ENCODE assay signal across 22 mouse cellular contexts in the genomic region with DNA sequence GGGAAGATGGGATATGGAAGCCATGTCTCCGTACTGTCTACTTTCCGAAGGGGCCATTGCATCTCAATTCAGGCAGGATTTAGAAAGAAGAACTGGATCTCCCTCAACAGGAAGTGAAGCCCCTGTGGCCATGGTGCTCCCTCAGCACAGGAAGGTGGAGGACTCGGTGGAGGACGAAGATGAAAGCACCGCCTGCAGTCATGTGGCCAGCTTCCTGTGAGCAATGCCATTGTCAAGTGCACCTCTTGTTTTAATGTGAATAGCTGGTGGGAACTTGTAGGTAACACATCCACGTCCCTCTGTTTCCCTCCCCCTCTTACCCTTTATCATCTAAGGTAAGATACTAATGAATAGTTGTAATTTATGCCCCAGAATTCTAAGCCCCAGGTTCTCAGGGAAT. TPM values are rescaled to one million over a fixed set of nuclear protein-coding genes. Genes with fewer than 3 reads are reported as not detected.
A peak's percentile ranks its signal among the peaks of the same experiment; 100 is the strongest.
DNase-seq lines count a peak whose midpoint lies in the region; ATAC-seq and TF ChIP-seq lines count a peak whose summit lies in the region.
"Had no signal": no experiment of that assay in that cellular context is flagged by ENCODE, and none has a peak within 500 bp of the region (broad histone marks: within the 10 kb centered on the region; RNA-seq: fewer than 3 reads in every experiment).

No protein-coding gene starts in this region.

- TF ChIP-seq CTCF in cerebellum, adult 2 months (IDR thresholded peaks at IDR 0.05; ENCODE audit: borderline replicate concordance, insufficient read depth, low read depth, low read length), result no peak

- H3K27me3 ChIP-seq in cerebellum, adult 2 months (ENCODE audit: control insufficient read depth, insufficient read depth, low read length), result no peaks in the 10 kb centered on the region
- H3K27me3 ChIP-seq: CH12.LX; heart, embryonic 12.5 days; neural tube, embryonic 12.5 days had no signal

- H3K27ac ChIP-seq in cerebellum, adult 2 months (ENCODE audit: insufficient read depth, low read length), result no peak overlapping the region
- H3K27ac ChIP-seq: neural tube, embryonic 12.5 days had no signal

- peak; percentile 76 for DNase-seq in CD4-positive helper T cell, adult 2 months (ENCODE audit: low read depth, low spot score)
- peak; percentile 76 for DNase-seq in T-cell, adult 2 months (ENCODE audit: low spot score)
- peak; percentile 71 for DNase-seq in thymus, postnatal 14 days
- no peak for DNase-seq in layer of hippocampus, postnatal 14 days (ENCODE audit: low spot score in 2 of 2)
- no peak for DNase-seq in right cerebral cortex, postnatal 14 days
- no peak for DNase-seq in cerebellum, adult 2 months
- DNase-seq: adrenal gland, adult 8-10 months; cerebellum, adult 18-20 months; heart, postnatal 36 days; kidney, postnatal 25 days; liver; lung, adult 18-20 months; lung, postnatal 4 days; right cerebral cortex, postnatal 25 days had no signal

- peak; percentile 41; the same call in 1 of the 2 replicates for ATAC-seq in megakaryocyte progenitor cell, adult 5-6 weeks (replicated peaks; ENCODE audit: poor library complexity)
- ATAC-seq: forebrain, embryonic 14.5 days; hindbrain, embryonic 16.5 days; midbrain, embryonic 16.5 days had no signal

- peaks cover 2% of the 10 kb centered on the region; the same call in 1 of the 2 replicates for H3K4me1 ChIP-seq in cerebellum, adult 2 months (ENCODE audit: control insufficient read depth, insufficient read depth, low read length)
- H3K4me1 ChIP-seq: neural tube, embryonic 12.5 days had no signal

- no peak for TF ChIP-seq POLR2A in cerebellum, adult 2 months (IDR thresholded peaks at IDR 0.05; ENCODE audit: borderline replicate concordance, insufficient read depth, low read length)

- WGBS in cerebellum, adult 2 months, result 87% methylated on average over 6 of the region's 6 CpGs

- no peak overlapping the region for H3K4me3 ChIP-seq in cerebellum, adult 2 months (replicated peaks; ENCODE audit: insufficient read depth, low read depth, low read length)
- H3K4me3 ChIP-seq: erythroblast, embryonic 14.5 days; heart, embryonic 12.5 days; neural tube, embryonic 12.5 days had no signal

RNA-seq across cellular contexts. Expression of a gene that starts 12.3 kb away (rescaled TPM):
- total RNA-seq in megakaryocyte progenitor cell, adult 5-6 weeks (2015), result 78.2 and 89.9 TPM in 2 replicates
- 83.3 and 99.5 TPM in 2 replicates for total RNA-seq in megakaryocyte progenitor cell, adult 5-6 weeks (2017)
- total RNA-seq in layer of hippocampus, postnatal 14 days (2021), result 10 to 100 TPM; 43.9 to 56.6 TPM
- polyA plus RNA-seq in cerebellum, adult 2 months (2012; rRNA removed), result 119 and 125 TPM in 2 replicates

RNA-seq across cellular contexts. Expression of a gene that starts 35.6 kb away (rescaled TPM):
- 22.5 and 24.1 TPM in 2 replicates for total RNA-seq in megakaryocyte progenitor cell, adult 5-6 weeks (2015)
- 17.7 and 27.9 TPM in 2 replicates for total RNA-seq in megakaryocyte progenitor cell, adult 5-6 weeks (2017)
- total RNA-seq in layer of hippocampus, postnatal 14 days (2021), result under 1 TPM; 0.35 to 0.45 TPM
- 0.71 and 0.82 TPM in 2 replicates for polyA plus RNA-seq in cerebellum, adult 2 months (2012; rRNA removed)

Comparison
In these comparisons a context has a peak if more than half of its experiments do, and no peak if none do; other contexts are left out.
1. DNase-seq: peak in CD4-positive helper T cell, adult 2 months (single experiment), T-cell, adult 2 months (single experiment) and thymus, postnatal 14 days (single experiment); none in layer of hippocampus, postnatal 14 days (0 of 2), right cerebral cortex, postnatal 14 days (single experiment) and cerebellum, adult 2 months (0 of 2).
2. RNA of a gene that starts 35.6 kb away (total RNA-seq): 17.7 to 27.9 TPM in megakaryocyte progenitor cell, adult 5-6 weeks; 0.35 to 0.45 TPM in layer of hippocampus, postnatal 14 days; every median in the first group is over 10 times any median in the second.